Mouse (Mus musculus): Measurements from ENCODE around the gene Sdccag8.

The Sdccag8 gene

DNA sequence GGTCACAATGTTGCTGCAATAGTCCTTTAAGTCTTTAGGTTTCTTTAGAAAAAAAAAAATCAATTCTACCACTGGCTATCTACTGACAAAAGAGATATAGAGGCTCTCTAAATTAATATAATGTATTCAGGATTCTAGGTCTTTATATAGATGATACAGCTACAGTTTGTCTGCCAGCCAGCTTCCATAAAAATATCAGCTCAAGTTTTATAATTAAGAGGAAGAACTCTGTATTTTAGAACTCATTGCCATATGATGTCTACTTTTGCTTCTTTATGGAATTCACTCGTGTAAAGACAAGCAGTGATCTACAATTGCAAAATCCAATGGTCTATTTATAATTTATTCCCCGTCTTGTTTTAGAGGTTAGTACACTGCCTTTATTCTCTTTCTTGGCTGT lies 254.7 kb downstream of the Sdccag8 start:
- DNase-seq = no peak

All from kidney, postnatal 14 days (tissue).